Comparison of ENCODE assay signal across 14 mouse cellular contexts in the genomic region with DNA sequence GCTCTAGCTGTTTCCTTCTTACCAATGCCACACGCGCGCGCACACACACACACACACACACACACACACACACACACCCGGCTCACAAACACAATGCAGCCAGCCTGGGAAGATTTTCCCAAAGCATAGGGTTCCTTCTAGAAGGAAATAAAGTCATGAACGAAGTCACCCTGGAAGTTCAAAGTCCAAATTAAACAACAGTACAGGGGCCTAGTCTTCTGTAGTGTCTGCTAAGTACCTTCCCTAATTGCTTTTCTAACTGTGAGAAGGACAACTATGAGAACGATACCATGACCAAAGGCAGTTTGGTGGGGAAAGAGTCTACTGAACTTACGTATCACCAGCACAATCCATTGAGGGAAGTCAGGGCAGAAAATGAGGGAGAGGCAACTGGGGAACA. TPM values are rescaled to one million over a fixed set of nuclear protein-coding genes. Genes with fewer than 3 reads are reported as not detected.
DNase-seq lines count a peak whose midpoint lies in the region; ATAC-seq and TF ChIP-seq lines count a peak whose summit lies in the region.
"Had no signal": no experiment of that assay in that cellular context is flagged by ENCODE, and none has a peak within 500 bp of the region (broad histone marks: within the 10 kb centered on the region; RNA-seq: fewer than 3 reads in every experiment).

No protein-coding gene starts in this region.

- 68% methylated on average over 8 of the region's 8 CpGs for WGBS in forebrain, postnatal 0 days
- WGBS in forebrain, embryonic 15.5 days = 70% methylated on average over 8 of the region's 8 CpGs
- WGBS in midbrain, embryonic 13.5 days = 76% methylated on average over 8 of the region's 8 CpGs
- WGBS in midbrain, embryonic 11.5 days = 71% methylated on average over 8 of the region's 8 CpGs
- 79% methylated on average over 8 of the region's 8 CpGs for WGBS in intestine, embryonic 15.5 days

- no peak for DNase-seq in forebrain, postnatal 0 days
- DNase-seq in midbrain, embryonic 11.5 days (ENCODE audit: low spot score, missing footprints) = no peak
- DNase-seq in testis, postnatal 10 days (ENCODE audit: low spot score) = no peak
- no peak for DNase-seq in MN1 (ENCODE audit: low spot score)
- DNase-seq: adrenal gland, adult 2 months; gastrocnemius, postnatal 36 days; lung, adult 18-20 months; lung, postnatal 14 days; thymus, adult 2 months had no signal

- no peaks in the 10 kb centered on the region for H3K4me1 ChIP-seq in forebrain, postnatal 0 days (ENCODE audit: insufficient read depth)
- H3K4me1 ChIP-seq in forebrain, embryonic 15.5 days = peaks cover 16% of the 10 kb centered on the region
- peaks cover 16% of the 10 kb centered on the region for H3K4me1 ChIP-seq in midbrain, embryonic 13.5 days (replicated peaks)
- H3K4me1 ChIP-seq in midbrain, embryonic 11.5 days (ENCODE audit: control insufficient read depth, insufficient read depth, low read length) = peaks cover 6% of the 10 kb centered on the region
- H3K4me1 ChIP-seq in intestine, embryonic 15.5 days (replicated peaks) = peaks cover 14% of the 10 kb centered on the region; the same call in 1 of the 2 replicates

- TF ChIP-seq CTCF in forebrain, postnatal 0 days (IDR thresholded peaks at IDR 0.05; ENCODE audit: low read depth) = no peak

- peaks cover 2% of the 10 kb centered on the region; the same call in 1 of the 2 replicates for H3K27me3 ChIP-seq in forebrain, postnatal 0 days (ENCODE audit: insufficient read depth, low read length)
- peaks cover 8% of the 10 kb centered on the region; the same call in 1 of the 2 replicates for H3K27me3 ChIP-seq in forebrain, embryonic 15.5 days
- H3K27me3 ChIP-seq in midbrain, embryonic 13.5 days = peaks cover 57% of the 10 kb centered on the region
- peaks cover 34% of the 10 kb centered on the region for H3K27me3 ChIP-seq in midbrain, embryonic 11.5 days (ENCODE audit: control insufficient read depth, insufficient read depth, low read length)
- H3K27me3 ChIP-seq in intestine, embryonic 15.5 days (replicated peaks) = peaks cover 16% of the 10 kb centered on the region

- H3K4me3 ChIP-seq in forebrain, postnatal 0 days (ENCODE audit: low read depth, low read length) = no peak overlapping the region
- H3K4me3 ChIP-seq in forebrain, embryonic 15.5 days = no peak overlapping the region
- no peak overlapping the region for H3K4me3 ChIP-seq in midbrain, embryonic 13.5 days (replicated peaks)
- no peak overlapping the region for H3K4me3 ChIP-seq in midbrain, embryonic 11.5 days (ENCODE audit: low read depth, low read length)
- no peak overlapping the region for H3K4me3 ChIP-seq in intestine, embryonic 15.5 days (replicated peaks)
- H3K4me3 ChIP-seq: erythroblast, embryonic 14.5 days had no signal

- H3K4me2 ChIP-seq in forebrain, postnatal 0 days (ENCODE audit: low read depth) = 0 out of 2 replicates have a peak overlapping the region, but pooled peaks have one; percentile 96
- no peak overlapping the region for H3K4me2 ChIP-seq in forebrain, embryonic 15.5 days (replicated peaks)
- no peak overlapping the region for H3K4me2 ChIP-seq in midbrain, embryonic 13.5 days (replicated peaks)
- H3K4me2 ChIP-seq in midbrain, embryonic 11.5 days = no peak overlapping the region
- peak overlapping the region; percentile 87; the same call in 1 of the 2 replicates for H3K4me2 ChIP-seq in intestine, embryonic 15.5 days (replicated peaks)

- no peak overlapping the region for H3K9ac ChIP-seq in forebrain, postnatal 0 days
- H3K9ac ChIP-seq in forebrain, embryonic 15.5 days (replicated peaks) = no peak overlapping the region
- no peak overlapping the region for H3K9ac ChIP-seq in midbrain, embryonic 13.5 days (replicated peaks)
- H3K9ac ChIP-seq in midbrain, embryonic 11.5 days (ENCODE audit: low read length) = no peak overlapping the region
- no peak overlapping the region for H3K9ac ChIP-seq in intestine, embryonic 15.5 days

- H3K27ac ChIP-seq in forebrain, postnatal 0 days (ENCODE audit: low read depth, low read length) = no peak overlapping the region
- no peak overlapping the region for H3K27ac ChIP-seq in forebrain, embryonic 15.5 days (replicated peaks)
- no peak overlapping the region for H3K27ac ChIP-seq in midbrain, embryonic 13.5 days
- no peak overlapping the region for H3K27ac ChIP-seq in midbrain, embryonic 11.5 days (ENCODE audit: low read depth, low read length)
- no peak overlapping the region for H3K27ac ChIP-seq in intestine, embryonic 15.5 days

- no peak for ATAC-seq in forebrain, postnatal 0 days
- ATAC-seq in forebrain, embryonic 15.5 days (replicated peaks) = no peak
- peak; percentile 27; the same call in 1 of the 2 replicates for ATAC-seq in midbrain, embryonic 13.5 days
- no peak; the same call in 1 of the 2 replicates for ATAC-seq in midbrain, embryonic 11.5 days (ENCODE audit: low FRiP score)
- ATAC-seq in intestine, embryonic 15.5 days = peak; percentile 66

- no peaks in the 10 kb centered on the region for H3K36me3 ChIP-seq in forebrain, postnatal 0 days (ENCODE audit: insufficient read depth)
- no peaks in the 10 kb centered on the region for H3K36me3 ChIP-seq in forebrain, embryonic 15.5 days
- no peaks in the 10 kb centered on the region for H3K36me3 ChIP-seq in midbrain, embryonic 13.5 days
- H3K36me3 ChIP-seq in midbrain, embryonic 11.5 days (ENCODE audit: control insufficient read depth, insufficient read depth, low read length) = no peaks in the 10 kb centered on the region
- no peaks in the 10 kb centered on the region for H3K36me3 ChIP-seq in intestine, embryonic 15.5 days

- H3K9me3 ChIP-seq in forebrain, postnatal 0 days (ENCODE audit: low read length) = no peaks in the 10 kb centered on the region
- no peaks in the 10 kb centered on the region for H3K9me3 ChIP-seq in forebrain, embryonic 15.5 days
- no peaks in the 10 kb centered on the region for H3K9me3 ChIP-seq in midbrain, embryonic 13.5 days
- no peaks in the 10 kb centered on the region for H3K9me3 ChIP-seq in midbrain, embryonic 11.5 days (ENCODE audit: control insufficient read depth, low read length)
- no peaks in the 10 kb centered on the region for H3K9me3 ChIP-seq in intestine, embryonic 15.5 days

RNA-seq across cellular contexts. Expression of gene Sv2b, which starts 0.5 kb away (rescaled TPM):
- 54.1 and 64.0 TPM in 2 replicates for total RNA-seq in forebrain, postnatal 0 days (2014; rRNA removed)
- polyA plus RNA-seq in forebrain, postnatal 0 days (2015; fragmentation: Nextera tagmentation; extraction: Ambion mirVana) = 19.0 and 21.2 TPM in 2 replicates
- polyA plus RNA-seq in forebrain, embryonic 15.5 days (2015; fragmentation: Nextera tagmentation; extraction: Ambion mirVana) = 9.7 and 10.0 TPM in 2 replicates
- 3.5 and 4.2 TPM in 2 replicates for polyA plus RNA-seq in midbrain, embryonic 13.5 days (2015; fragmentation: Nextera tagmentation; extraction: Ambion mirVana)
- polyA plus RNA-seq in midbrain, embryonic 11.5 days (2014; fragmentation: Nextera tagmentation; extraction: Ambion mirVana) = 1.8 and 2.3 TPM in 2 replicates
- polyA plus RNA-seq in intestine, embryonic 15.5 days (2015; fragmentation: Nextera tagmentation; extraction: Ambion mirVana) = 0.90 and 1.1 TPM in 2 replicates
- total RNA-seq: megakaryocyte, adult 5-6 weeks had no signal
- polyA plus RNA-seq: erythroblast, embryonic 14.5 days had no signal

Comparison
In these comparisons a context has a peak if more than half of its experiments do, and no peak if none do; other contexts are left out.
1. ATAC-seq: peak in midbrain, embryonic 13.5 days (single experiment) and intestine, embryonic 15.5 days (single experiment); none in forebrain, postnatal 0 days (single experiment), forebrain, embryonic 15.5 days (single experiment) and midbrain, embryonic 11.5 days (single experiment).
2. H3K4me2 ChIP-seq: peak in forebrain, postnatal 0 days (single experiment) and intestine, embryonic 15.5 days (single experiment); none in forebrain, embryonic 15.5 days (single experiment), midbrain, embryonic 13.5 days (single experiment) and midbrain, embryonic 11.5 days (single experiment).